Mouse (Mus musculus) MEL (cell line): ENCODE measurements around the gene D5Ertd579e. TPM values are rescaled to one million over a fixed set of nuclear protein-coding genes. Genes with fewer than 3 reads are reported as not detected.

Source experiments
- DNase-seq: peaks from one replicate; pipeline ENCODE4 v3.0.0; 2011; ENCODE audit warnings: low read depth, low spot score
- H3K27ac ChIP-seq: 2 replicates; pipeline ENCODE4 v1.5.1; 2012; ENCODE audit warnings: low read depth, mild to moderate bottlenecking, control low read depth, low read length, moderate library complexity; ENCODE audit not compliant: control insufficient read depth
- H3K27me3 ChIP-seq, 2 experiments: fragments of 150-350 bp in 1 of 2; sonication (generic) in 1 of 2; 2 replicates each; pipeline ENCODE4 v1.6.1; 2012; ENCODE audit warnings: low read length in 2 of 2, mild to moderate bottlenecking in 2 of 2, improper control_type of control experiment in 1 of 2, moderate library complexity in 1 of 2; ENCODE audit not compliant: insufficient read depth in 2 of 2, control insufficient read depth in 1 of 2
- H3K36me3 ChIP-seq, 2 experiments: 2 replicates each; pipeline ENCODE4 v1.6.1; 2012 to 2014; ENCODE audit warnings: low read length in 2 of 2, improper control_type of control experiment in 1 of 2, inconsistent platforms in 1 of 2, mild to moderate bottlenecking in 1 of 2; ENCODE audit not compliant: insufficient read depth in 2 of 2, control insufficient read depth in 1 of 2
- H3K4me1 ChIP-seq, 2 experiments: fragments of 150-350 bp in 1 of 2; sonication (generic) in 1 of 2; 2 replicates each; pipeline ENCODE4 v1.6.1; 2012; ENCODE audit warnings: low read length in 2 of 2, improper control_type of control experiment in 1 of 2, mild to moderate bottlenecking in 1 of 2; ENCODE audit not compliant: insufficient read depth in 2 of 2, control insufficient read depth in 1 of 2
- H3K4me3 ChIP-seq, 2 experiments: fragments of 150-350 bp in 1 of 2; sonication (generic) in 1 of 2; 2 replicates each; pipeline ENCODE4 v1.5.1; 2012; ENCODE audit warnings: low read depth in 2 of 2, low read length in 2 of 2, mild to moderate bottlenecking in 2 of 2, moderate library complexity in 2 of 2, control low read depth in 1 of 2, improper control_type of control experiment in 1 of 2; ENCODE audit not compliant: control insufficient read depth in 1 of 2, insufficient read depth in 1 of 2
- H3K79me2 ChIP-seq: 2 replicates; pipeline ENCODE4 v1.6.1; 2012; ENCODE audit warnings: mild to moderate bottlenecking, low read length, moderate library complexity; ENCODE audit not compliant: control insufficient read depth, poor library complexity, insufficient read depth
- H3K9ac ChIP-seq: 2 replicates; pipeline ENCODE4 v1.6.1; 2012; ENCODE audit warnings: low read depth, mild to moderate bottlenecking, control low read depth, low read length, moderate library complexity; ENCODE audit not compliant: control insufficient read depth, poor library complexity, severe bottlenecking
- H3K9me3 ChIP-seq: fragments of 150-350 bp; sonication (generic); replicated peaks from 2 replicates; pipeline ENCODE4 v1.6.1; 2012; ENCODE audit warnings: mild to moderate bottlenecking, low read length, improper control_type of control experiment, moderate library complexity; ENCODE audit not compliant: insufficient read depth
- CHD2 ChIP-seq: IDR thresholded peaks from 2 replicates; pipeline ENCODE4 v1.6.1; 2011; ENCODE audit warnings: low read length, improper control_type of control experiment
- EP300 ChIP-seq, 2 experiments: IDR thresholded peaks; 2 replicates each; pipeline ENCODE4 v1.6.1; 2011; ENCODE audit warnings: improper control_type of control experiment in 2 of 2, low read length in 2 of 2, low read depth in 1 of 2, mild to moderate bottlenecking in 1 of 2
- GATA1 ChIP-seq: IDR thresholded peaks from 2 replicates; pipeline ENCODE4 v1.6.1; 2011; ENCODE audit warnings: low read depth, low read length, improper control_type of control experiment
- HCFC1 ChIP-seq: IDR thresholded peaks from 2 replicates; pipeline ENCODE4 v1.6.1; 2012; ENCODE audit warnings: low read depth, mild to moderate bottlenecking, inconsistent platforms, low read length, improper control_type of control experiment, moderate library complexity
- JUND ChIP-seq: IDR thresholded peaks from 2 replicates; pipeline ENCODE4 v1.6.1; 2011; ENCODE audit warnings: low read depth, mild to moderate bottlenecking, improper control_type of control experiment, low read length
- MAFK ChIP-seq: IDR thresholded peaks from 2 replicates; pipeline ENCODE4 v1.6.1; 2011; ENCODE audit warnings: low read depth, mild to moderate bottlenecking, low read length, improper control_type of control experiment, borderline replicate concordance
- MAZ ChIP-seq: IDR thresholded peaks from 2 replicates; pipeline ENCODE4 v1.6.1; 2012; ENCODE audit warnings: low read depth, mild to moderate bottlenecking, inconsistent platforms, low read length, improper control_type of control experiment
- MEF2A ChIP-seq: IDR thresholded peaks from 2 replicates; pipeline ENCODE4 v1.6.1; 2014; ENCODE audit warnings: low read depth, mild to moderate bottlenecking, inconsistent platforms, low read length, improper control_type of control experiment; ENCODE audit not compliant: poor library complexity, insufficient replicate concordance, severe bottlenecking; ENCODE audit errors: extremely low read depth
- MXI1 ChIP-seq: IDR thresholded peaks from 2 replicates; pipeline ENCODE4 v1.6.1; 2011; ENCODE audit warnings: mild to moderate bottlenecking, low read depth, low read length, improper control_type of control experiment
- MYB ChIP-seq: IDR thresholded peaks from 2 replicates; pipeline ENCODE4 v1.6.1; 2011; ENCODE audit warnings: mild to moderate bottlenecking, low read depth, low read length, improper control_type of control experiment
- MYC ChIP-seq: IDR thresholded peaks from 2 replicates; pipeline ENCODE4 v1.6.1; 2011; ENCODE audit warnings: low read depth, mild to moderate bottlenecking, low read length, improper control_type of control experiment, moderate library complexity
- NRF1 ChIP-seq: IDR thresholded peaks from 2 replicates; pipeline ENCODE4 v1.6.1; 2014; ENCODE audit warnings: low read depth, mild to moderate bottlenecking, inconsistent platforms, low read length, improper control_type of control experiment, moderate library complexity; ENCODE audit not compliant: poor library complexity, insufficient read depth, severe bottlenecking
- POLR2A ChIP-seq, 2 experiments: IDR thresholded peaks; 2 replicates each; pipeline ENCODE4 v1.6.1; 2011 to 2012; ENCODE audit warnings: low read length in 2 of 2, mild to moderate bottlenecking in 2 of 2, control low read depth in 1 of 2, improper control_type of control experiment in 1 of 2, low read depth in 1 of 2, moderate library complexity in 1 of 2; ENCODE audit not compliant: control insufficient read depth in 1 of 2, insufficient read depth in 1 of 2, poor library complexity in 1 of 2
- POLR2AphosphoS2 ChIP-seq: IDR thresholded peaks from 2 replicates; pipeline ENCODE4 v1.6.1; 2011; ENCODE audit warnings: low read length, improper control_type of control experiment
- RAD21 ChIP-seq: IDR thresholded peaks from 2 replicates; pipeline ENCODE4 v1.6.1; 2011; ENCODE audit warnings: mild to moderate bottlenecking, low read depth, low read length, improper control_type of control experiment
- TAL1 ChIP-seq: IDR thresholded peaks from 2 replicates; pipeline ENCODE4 v1.6.1; 2012; ENCODE audit warnings: mild to moderate bottlenecking, inconsistent platforms, low read length, moderate library complexity, mixed read lengths
- TBP ChIP-seq: IDR thresholded peaks from 2 replicates; pipeline ENCODE4 v1.8.0; 2011; ENCODE audit warnings: low read depth, low read length, improper control_type of control experiment
- UBTF ChIP-seq: IDR thresholded peaks from 2 replicates; pipeline ENCODE4 v1.6.1; 2012; ENCODE audit warnings: low read depth, mild to moderate bottlenecking, inconsistent platforms, low read length, improper control_type of control experiment, moderate library complexity, borderline replicate concordance; ENCODE audit not compliant: insufficient read depth
- USF1 ChIP-seq: IDR thresholded peaks from 2 replicates; pipeline ENCODE4 v1.6.1; 2014; ENCODE audit warnings: low read depth, mild to moderate bottlenecking, inconsistent platforms, low read length, improper control_type of control experiment, moderate library complexity
- USF2 ChIP-seq, 2 experiments: IDR thresholded peaks; 2 replicates each; pipeline ENCODE4 v1.6.1; 2011 to 2012; ENCODE audit warnings: improper control_type of control experiment in 2 of 2, low read length in 2 of 2, borderline replicate concordance in 1 of 2, inconsistent platforms in 1 of 2, low read depth in 1 of 2, mild to moderate bottlenecking in 1 of 2; ENCODE audit not compliant: insufficient read depth in 1 of 2
- ZMIZ1 ChIP-seq: IDR thresholded peaks from 2 replicates; pipeline ENCODE4 v1.6.1; 2012; ENCODE audit warnings: low read depth, mild to moderate bottlenecking, inconsistent platforms, low read length, improper control_type of control experiment, moderate library complexity
- ZNF384 ChIP-seq: IDR thresholded peaks from 2 replicates; pipeline ENCODE4 v1.6.1; 2012; ENCODE audit warnings: low read depth, mild to moderate bottlenecking, inconsistent platforms, low read length, improper control_type of control experiment
- polyA plus RNA-seq, 2 experiments: library from polyadenylated mRNA; stranded (reverse) in 1 of 2; unstranded in 1 of 2; fragments of >175 nt in 1 of 2; fragments of >200 nt in 1 of 2; gene quantifications; 2 replicates each; pipeline versions ENCODE4 v1.2.1 to v1.2.4; 2012; ENCODE audit warnings: low replicate concordance in 2 of 2, low read depth in 1 of 2; ENCODE audit not compliant: insufficient read length in 2 of 2, insufficient read depth in 1 of 2, missing spikeins in 1 of 2
- total RNA-seq: library from RNA; depleted of rRNA; stranded (reverse); fragments of 300-350 nt; gene quantifications from 2 replicates; pipeline ENCODE4 v1.2.3, GENCODE M21; 2012

Gene D5Ertd579e
- total and polyA plus RNA-seq, 3 experiments, result 15.9 to 31.1 TPM; not detected in 1

DNA sequence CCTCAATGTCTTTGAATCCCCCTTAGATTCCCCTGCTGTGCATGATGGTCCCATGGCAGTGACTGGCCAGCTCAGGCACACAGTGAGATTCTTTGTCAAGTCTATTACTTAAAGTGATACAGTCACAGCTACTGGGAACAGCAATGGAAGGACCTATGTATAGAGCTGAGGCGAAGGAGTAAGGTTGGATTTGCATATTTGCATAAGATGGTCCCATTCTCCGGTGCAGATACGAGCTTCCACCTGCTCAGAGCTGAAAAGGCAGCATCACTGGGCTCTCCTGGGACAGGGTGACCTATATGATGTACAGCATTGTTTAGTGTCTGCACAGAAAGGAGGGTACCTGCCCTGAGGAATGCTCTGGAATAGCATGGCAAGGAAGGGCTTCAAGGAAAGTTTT, 101.5 kb downstream of the D5Ertd579e start:
- Histone ChIP-seq H3K36me3 (peaks cover 0 to 22% of the 10 kb centered on the region in 2 experiments; a peak in 2 of 4 replicates), H3K27me3 (peaks cover 0 to 1% of the 10 kb centered on the region in 2 experiments; a peak in 2 of 4 replicates), H3K4me3 (no peak overlapping the region), H3K9me3 (no peaks in the 10 kb centered on the region), H3K4me1 (peaks cover 0 to 33% of the 10 kb centered on the region in 2 experiments), H3K9ac (no peak overlapping the region), H3K27ac (no peak overlapping the region), H3K79me2 (no peaks in the 10 kb centered on the region)
- DNase-seq, result no peak
- TF ChIP-seq MEF2A (no peak), MYB (no peak), MAFK (no peak), GATA1 (no peak), USF1 (no peak), MYC (no peak), POLR2A (IDR thresholded peaks at IDR 0.05; ENCODE audit: control insufficient read depth in 1 of 2, insufficient read depth in 1 of 2, low read depth in 1 of 2, low read length in 2 of 2, poor library complexity in 1 of 2) (no peak), RAD21 (no peak), JUND (no peak), ZMIZ1 (no peak), CHD2 (no peak), MXI1 (no peak), TAL1 (no peak), UBTF (no peak)
- TF ChIP-seq, all 39 proteins: peak for 0

DNA sequence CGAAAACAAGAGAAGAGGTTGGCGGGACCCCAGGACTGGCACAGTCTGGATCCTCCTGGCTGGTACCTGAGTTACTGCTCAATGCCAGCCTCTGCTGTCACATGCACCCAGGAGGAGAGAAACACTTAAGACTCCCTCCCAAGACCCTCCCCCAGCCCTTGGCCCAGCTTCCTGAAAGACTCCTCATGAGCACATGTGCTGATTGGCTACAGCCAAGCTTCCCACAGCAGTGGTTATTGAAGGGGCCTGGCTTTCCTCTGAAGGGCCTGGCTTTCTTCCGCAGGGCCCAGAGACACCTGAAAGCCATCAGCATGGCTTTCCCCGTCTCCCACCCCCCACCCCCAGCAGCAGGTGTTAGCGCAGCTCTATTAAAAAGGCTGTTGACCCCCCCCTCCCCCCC, 102.6 kb downstream of the D5Ertd579e start, which contains the start of gene Tbc1d14:
TSS of gene Tbc1d14 (minus strand) at position 101 of the 400 bp plus-strand sequence.
- Histone ChIP-seq H3K4me3 (no peak within 1 kb of the TSS), H3K27ac (no peak within 1 kb of the TSS), H3K79me2 (no peaks in the 10 kb centered on the region), H3K9me3 (no peaks in the 10 kb centered on the region), H3K36me3 (peaks cover 0 to 22% of the 10 kb centered on the region in 2 experiments; a peak in 2 of 4 replicates), H3K9ac (no peak within 1 kb of the TSS), H3K4me1 (peaks cover 0 to 29% of the 10 kb centered on the region in 2 experiments), H3K27me3 (peaks cover 0 to 1% of the 10 kb centered on the region in 2 experiments; a peak in 2 of 4 replicates)
- TF ChIP-seq MAZ (no peak), UBTF (no peak), EP300 (IDR thresholded peaks at IDR 0.05; ENCODE audit: low read depth in 1 of 2, low read length in 2 of 2) (no peak), POLR2AphosphoS2 (no peak), NRF1 (no peak), ZNF384 (no peak), TBP (no peak), JUND (no peak), HCFC1 (no peak), USF2 (IDR thresholded peaks at IDR 0.05; ENCODE audit: borderline replicate concordance in 1 of 2, insufficient read depth in 1 of 2, low read depth in 1 of 2, low read length in 2 of 2) (no peak)
- no peak for DNase-seq
